Mouse (Mus musculus) hindbrain, postnatal 0 days (tissue): ENCODE measurements around the gene Tmcc3. TPM values are rescaled to one million over a fixed set of nuclear protein-coding genes. Genes with fewer than 3 reads are reported as not detected.

Experiments
- ATAC-seq: fragments of 200-750 bp; cut with Nextera tagmentation; 2 replicates; pipeline ENCODE4 v1.8.0; 2017; ENCODE audit warnings: mild to moderate bottlenecking, moderate TSS enrichment, moderate library complexity
- DNase-seq: peaks from one replicate; pipeline ENCODE4 v3.0.0-alpha.2; 2015; ENCODE audit warnings: low spot score
- H3K27ac ChIP-seq: fragments of 300-500 bp; sonication (generic); 2 replicates; pipeline ENCODE4 v1.5.1; 2014; ENCODE audit warnings: mild to moderate bottlenecking
- H3K27me3 ChIP-seq: fragments of 300-500 bp; sonication (generic); 2 replicates; pipeline ENCODE4 v1.6.1; 2014; ENCODE audit warnings: low read length, mixed read lengths; ENCODE audit not compliant: insufficient read depth
- H3K36me3 ChIP-seq: fragments of 300-500 bp; sonication (generic); 2 replicates; pipeline ENCODE4 v1.6.1; 2014; ENCODE audit warnings: low read length, mixed read lengths; ENCODE audit not compliant: insufficient read depth
- H3K4me1 ChIP-seq: fragments of 300-500 bp; sonication (generic); 2 replicates; pipeline ENCODE4 v1.6.1; 2014; ENCODE audit warnings: antibody characterized with exemption, low read length, mixed read lengths; ENCODE audit not compliant: insufficient read depth
- H3K4me2 ChIP-seq: fragments of 300-500 bp; sonication (generic); 2 replicates; pipeline ENCODE4 v1.6.1; 2014; ENCODE audit warnings: low read depth, mild to moderate bottlenecking, low read length, moderate library complexity, mixed read lengths
- H3K4me3 ChIP-seq: fragments of 300-500 bp; sonication (generic); 2 replicates; pipeline ENCODE4 v1.5.1; 2014; ENCODE audit warnings: low read length
- H3K9ac ChIP-seq: fragments of 300-500 bp; sonication (generic); replicated peaks from 2 replicates; pipeline ENCODE4 v1.6.1; 2014; ENCODE audit warnings: mild to moderate bottlenecking, low read length, moderate library complexity, mixed read lengths
- H3K9me3 ChIP-seq: fragments of 300-500 bp; sonication (generic); 2 replicates; pipeline ENCODE4 v1.6.1; 2016; ENCODE audit warnings: low read length, mixed read lengths
- CTCF ChIP-seq: IDR thresholded peaks from 2 replicates; pipeline ENCODE4 v1.5.1; 2016; ENCODE audit warnings: antibody characterized with exemption, control low read depth, low read depth
- WGBS: fragments of 180-500 bp; shearing (Covaris S2); extraction: QIAGEN DNeasy Blood & Tissue Kit; methylation state at CpG from one replicate; pipeline ENCODE4 v1.1.7; 2014; 5-methylcytosine and 5-hydroxymethylcytosine counted together
- polyA plus RNA-seq: library from polyadenylated mRNA; unstranded; fragments of >200 nt; fragmentation: Nextera tagmentation; extraction: Ambion mirVana; gene quantifications from 2 replicates; pipeline ENCODE4 v1.2.1, GENCODE M21; 2015
- total RNA-seq: library from RNA; depleted of rRNA; stranded (reverse); fragments of >200 nt; gene quantifications from 2 replicates; pipeline ENCODE4 v1.2.3, GENCODE M21; 2014

Gene Tmcc3
- total and polyA plus RNA-seq, 2 experiments from 2014 or later, result 9.7 to 15.3 TPM

DNA sequence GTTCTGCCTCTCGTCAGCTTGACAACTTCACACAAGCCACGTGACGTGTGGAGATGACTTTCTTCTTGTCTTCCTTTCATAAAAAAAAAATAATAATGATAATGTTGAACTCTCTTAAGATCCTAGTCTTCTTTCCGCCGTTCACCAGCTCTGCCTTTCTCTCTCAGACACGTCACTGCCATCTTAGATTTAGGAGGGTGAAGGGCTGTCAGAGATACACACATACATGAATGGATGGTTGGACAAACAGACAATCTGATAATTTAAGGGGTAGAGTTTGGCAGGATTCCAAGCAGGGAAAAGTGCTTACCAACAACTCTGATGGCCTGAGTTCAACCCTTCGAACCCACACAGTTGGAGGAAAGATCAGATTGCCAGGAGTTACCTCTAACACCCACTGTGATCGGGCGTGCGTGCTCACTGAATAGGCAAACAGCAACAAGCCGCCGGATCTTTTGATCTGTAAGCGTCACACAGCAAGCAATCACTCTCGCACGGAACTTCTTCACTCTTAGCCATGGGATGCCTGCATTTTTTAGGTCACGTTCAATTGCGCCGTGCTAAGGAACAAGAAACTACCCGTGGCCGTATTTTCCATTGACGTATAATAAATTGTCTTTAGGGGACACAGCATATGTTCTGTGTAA lies 254.6 kb downstream of the Tmcc3 start:
- no peak for DNase-seq
- no peak for TF ChIP-seq CTCF
- Histone ChIP-seq H3K36me3 (no peaks in the 10 kb centered on the region), H3K27me3 (no peaks in the 10 kb centered on the region), H3K4me2 (no peak overlapping the region), H3K27ac (no peak overlapping the region), H3K4me1 (peaks cover 6% of the 10 kb centered on the region; the same call in 1 of the 2 replicates), H3K9me3 (no peaks in the 10 kb centered on the region), H3K4me3 (no peak overlapping the region), H3K9ac (no peak overlapping the region)
- no peak for ATAC-seq
- WGBS, result 36% methylated on average over 21 of the region's 21 CpGs

DNA sequence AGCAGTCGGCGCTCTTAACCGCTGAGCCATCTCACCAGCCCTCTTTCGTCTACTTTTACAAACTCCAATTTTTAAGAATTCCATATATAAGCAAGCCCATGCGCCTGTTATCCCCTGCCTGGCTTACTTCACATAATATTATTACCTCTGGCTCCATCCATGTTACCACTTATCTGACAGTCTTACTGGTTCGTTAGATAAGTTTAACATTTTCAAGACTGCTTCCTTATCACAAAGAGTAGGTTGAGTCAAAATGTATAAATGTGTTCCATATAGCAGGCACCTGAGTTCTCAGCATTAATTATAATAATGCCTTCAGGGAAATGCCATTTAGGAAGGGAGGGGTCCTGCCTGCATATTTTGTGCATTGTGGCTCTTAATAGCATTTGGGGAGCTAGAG lies 255.5 kb downstream of the Tmcc3 start:
- 96% methylated on average over 6 of the region's 6 CpGs for WGBS
- no peak for TF ChIP-seq CTCF
- Histone ChIP-seq H3K27me3 (no peaks in the 10 kb centered on the region), H3K9me3 (no peaks in the 10 kb centered on the region), H3K36me3 (no peaks in the 10 kb centered on the region), H3K4me1 (peaks cover 6% of the 10 kb centered on the region; the same call in 1 of the 2 replicates), H3K9ac (no peak overlapping the region), H3K4me2 (no peak overlapping the region), H3K4me3 (no peak overlapping the region), H3K27ac (no peak overlapping the region)
- ATAC-seq (no peak), DNase-seq (no peak)

DNA sequence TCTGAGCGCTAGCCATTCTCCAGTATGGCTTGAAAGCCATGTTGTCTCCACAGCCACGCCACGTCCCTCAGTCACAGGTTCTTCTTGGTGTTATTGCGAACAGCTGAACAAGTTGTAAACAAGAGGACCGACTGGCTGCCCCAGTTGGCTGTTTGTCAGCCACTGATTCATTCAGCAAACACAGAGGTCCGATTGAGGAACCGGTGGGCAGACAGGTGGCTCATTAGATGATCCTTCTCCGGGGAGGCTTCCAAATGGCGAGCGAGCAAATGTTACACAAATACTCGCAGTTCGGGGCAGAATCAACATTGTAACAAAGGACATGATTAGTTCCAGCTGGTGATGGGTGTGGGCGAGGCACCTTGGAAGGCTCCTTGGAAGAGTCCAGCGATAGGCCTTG lies 256.2 kb downstream of the Tmcc3 start:
- H3K4me1 ChIP-seq, result peaks cover 6% of the 10 kb centered on the region; the same call in 1 of the 2 replicates
- no peak overlapping the region for H3K4me2 ChIP-seq
- H3K9me3 ChIP-seq, result no peaks in the 10 kb centered on the region
- TF ChIP-seq CTCF, result no peak
- 51% methylated on average over 14 of the region's 14 CpGs for WGBS
- DNase-seq (peak; percentile 49), ATAC-seq (no peak)
- H3K27ac ChIP-seq, result no peak overlapping the region
- no peak overlapping the region for H3K9ac ChIP-seq
- H3K4me3 ChIP-seq, result no peak overlapping the region
- H3K27me3 ChIP-seq, result no peaks in the 10 kb centered on the region
- no peaks in the 10 kb centered on the region for H3K36me3 ChIP-seq

DNA sequence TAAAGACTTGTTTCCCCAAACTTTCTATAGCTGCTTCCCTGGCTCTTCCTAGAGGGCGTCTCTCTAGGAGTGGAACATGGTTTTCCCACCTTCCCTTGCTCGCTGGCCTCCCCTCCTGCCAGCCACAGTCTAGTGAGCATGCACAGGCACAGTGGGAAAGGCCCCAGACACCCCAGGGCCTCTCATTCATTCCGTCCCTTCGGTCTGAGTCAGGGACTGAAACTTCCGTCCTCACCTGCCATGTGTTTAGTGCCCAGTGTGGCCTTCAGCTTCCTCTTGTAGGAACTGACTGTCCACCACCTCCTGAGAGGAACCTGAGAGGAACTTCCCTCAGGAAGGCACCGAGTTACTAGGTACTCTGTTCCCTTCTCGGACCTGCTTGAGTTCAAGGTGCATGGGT lies 257.1 kb downstream of the Tmcc3 start:
- Histone ChIP-seq H3K4me1 (peaks cover 6% of the 10 kb centered on the region; the same call in 1 of the 2 replicates), H3K27me3 (no peaks in the 10 kb centered on the region), H3K36me3 (no peaks in the 10 kb centered on the region), H3K9me3 (no peaks in the 10 kb centered on the region), H3K9ac (no peak overlapping the region), H3K27ac (no peak overlapping the region), H3K4me3 (no peak overlapping the region), H3K4me2 (no peak overlapping the region)
- no peak for TF ChIP-seq CTCF
- ATAC-seq (no peak), DNase-seq (no peak)
- WGBS, result 80% methylated on average over 7 of the region's 7 CpGs

DNA sequence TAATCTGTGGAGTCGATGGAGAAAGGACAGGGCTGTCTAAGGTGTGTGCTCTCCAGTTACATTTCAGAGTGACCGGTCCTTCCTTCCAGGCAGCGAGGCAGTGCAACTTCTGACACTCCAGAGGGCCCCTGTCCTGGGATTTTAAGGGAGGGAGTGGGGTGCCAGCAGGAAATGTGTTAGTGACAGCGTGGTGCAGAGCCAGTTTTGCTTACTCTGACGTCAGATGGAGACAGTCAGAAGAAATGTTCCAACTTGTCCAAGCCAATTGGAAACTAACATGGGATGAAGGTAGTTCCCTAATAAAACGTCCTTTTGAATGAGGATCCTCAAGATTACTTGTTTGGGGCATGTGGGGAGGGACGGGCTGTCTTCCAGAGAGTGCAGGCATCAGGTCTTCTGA lies 258.0 kb downstream of the Tmcc3 start:
- no peak overlapping the region for H3K4me3 ChIP-seq
- no peak overlapping the region for H3K4me2 ChIP-seq
- no peaks in the 10 kb centered on the region for H3K36me3 ChIP-seq
- no peaks in the 10 kb centered on the region for H3K27me3 ChIP-seq
- TF ChIP-seq CTCF, result no peak
- no peak for DNase-seq
- no peak overlapping the region for H3K27ac ChIP-seq
- WGBS, result 77% methylated on average over 7 of the region's 7 CpGs
- H3K9me3 ChIP-seq, result no peaks in the 10 kb centered on the region
- no peak overlapping the region for H3K9ac ChIP-seq
- no peak for ATAC-seq
- H3K4me1 ChIP-seq, result peaks cover 6% of the 10 kb centered on the region; the same call in 1 of the 2 replicates

DNA sequence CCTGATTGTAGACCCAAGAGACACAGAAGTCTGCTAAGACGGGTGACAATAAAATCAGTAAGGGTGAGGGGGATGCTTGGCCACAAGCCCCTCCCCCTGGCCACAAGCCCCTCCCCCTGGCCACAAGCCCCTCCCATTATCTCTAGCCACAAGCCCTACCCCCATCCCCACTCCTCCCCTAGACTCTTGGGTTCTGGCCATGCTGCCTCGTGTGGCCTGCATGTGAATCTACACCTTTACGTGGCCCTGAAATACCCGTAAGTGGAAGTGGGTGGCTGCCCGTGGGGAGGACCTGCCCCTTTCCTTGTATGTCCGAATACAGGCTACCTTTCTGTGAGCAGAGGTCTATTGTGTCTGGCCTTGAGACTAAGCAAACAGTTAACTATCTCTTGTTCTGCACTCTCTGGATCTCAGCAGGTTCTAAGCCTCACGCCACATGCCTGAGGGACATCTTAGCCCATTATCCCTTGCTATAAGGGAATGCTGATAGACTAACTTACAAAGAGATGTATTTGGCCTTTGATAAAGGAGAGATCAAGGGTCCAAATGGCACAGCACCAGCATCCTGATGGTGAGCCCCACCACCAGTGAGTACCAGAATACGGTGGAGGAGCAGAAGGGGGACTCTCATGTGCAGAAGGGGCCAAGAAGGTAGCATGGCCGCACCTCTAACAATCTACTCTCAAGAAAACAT lies 260.3 kb downstream of the Tmcc3 start:
- no peaks in the 10 kb centered on the region; the same call in 1 of the 2 replicates for H3K4me1 ChIP-seq
- H3K9ac ChIP-seq, result no peak overlapping the region
- no peaks in the 10 kb centered on the region for H3K36me3 ChIP-seq
- no peak overlapping the region for H3K4me3 ChIP-seq
- no peaks in the 10 kb centered on the region for H3K9me3 ChIP-seq
- no peaks in the 10 kb centered on the region for H3K27me3 ChIP-seq
- WGBS, result 81% methylated on average over 9 of the region's 9 CpGs
- ATAC-seq, result 0 out of 2 replicates have a peak, but pooled peaks have one; percentile 34
- no peak overlapping the region for H3K27ac ChIP-seq
- peak; percentile 20; the same call in 1 of the 2 replicates for TF ChIP-seq CTCF
- DNase-seq, result no peak
- no peak overlapping the region for H3K4me2 ChIP-seq

DNA sequence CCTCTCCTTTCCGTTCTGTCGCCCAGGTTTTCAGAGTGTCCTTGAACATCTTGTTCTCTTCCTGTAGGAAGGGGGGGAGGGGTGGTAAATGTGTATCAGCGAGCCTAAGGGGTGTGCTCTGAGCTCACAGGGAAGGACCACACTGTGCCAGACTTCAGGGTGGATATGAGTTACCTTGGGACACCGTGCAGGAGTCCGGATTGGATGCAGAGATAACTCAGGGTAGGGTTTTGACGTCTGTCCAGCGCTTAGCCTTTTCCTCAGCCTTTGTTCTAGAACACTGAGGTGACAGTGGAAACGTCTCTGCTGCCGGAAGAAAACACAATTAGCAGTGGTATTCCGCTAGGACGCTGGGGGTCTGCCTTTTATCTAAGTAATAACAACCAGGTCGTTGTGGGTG lies 261.0 kb downstream of the Tmcc3 start:
- Histone ChIP-seq H3K27me3 (no peaks in the 10 kb centered on the region), H3K9ac (no peak overlapping the region), H3K27ac (0 out of 2 replicates have a peak overlapping the region, but pooled peaks have one; percentile 2), H3K36me3 (no peaks in the 10 kb centered on the region), H3K4me1 (no peaks in the 10 kb centered on the region; the same call in 1 of the 2 replicates), H3K9me3 (no peaks in the 10 kb centered on the region), H3K4me2 (no peak overlapping the region), H3K4me3 (no peak overlapping the region)
- no peak for TF ChIP-seq CTCF
- peak; percentile 48 for ATAC-seq
- no peak for DNase-seq
- WGBS, result 51% methylated on average over 12 of the region's 12 CpGs
